Mouse (Mus musculus) heart, postnatal 0 days (tissue): ENCODE results near the gene Pon2.

Experiments used
- CTCF ChIP-seq: IDR thresholded peaks from 2 replicates; pipeline ENCODE4 v1.5.1; 2016; ENCODE audit warnings: antibody characterized with exemption, control low read depth, low read depth
- EP300 ChIP-seq: IDR thresholded peaks from 2 replicates; pipeline ENCODE4 v1.6.1; 2016; ENCODE audit warnings: antibody characterized with exemption, low read depth

- TF ChIP-seq CTCF = no peak
- no peak for TF ChIP-seq EP300
Observed at GRCm38 (mm10) chr6:5325122-5325521, 26.9 kb upstream of the Pon2 start.
